Mouse (Mus musculus): ENCODE measurements around the gene Rmnd5a.
"Not testable (repeated sequence)": the region's sequence is repeated elsewhere in the genome, so short reads cannot be mapped to it uniquely, and the experiment has no call there.

Rmnd5a gene

DNA sequence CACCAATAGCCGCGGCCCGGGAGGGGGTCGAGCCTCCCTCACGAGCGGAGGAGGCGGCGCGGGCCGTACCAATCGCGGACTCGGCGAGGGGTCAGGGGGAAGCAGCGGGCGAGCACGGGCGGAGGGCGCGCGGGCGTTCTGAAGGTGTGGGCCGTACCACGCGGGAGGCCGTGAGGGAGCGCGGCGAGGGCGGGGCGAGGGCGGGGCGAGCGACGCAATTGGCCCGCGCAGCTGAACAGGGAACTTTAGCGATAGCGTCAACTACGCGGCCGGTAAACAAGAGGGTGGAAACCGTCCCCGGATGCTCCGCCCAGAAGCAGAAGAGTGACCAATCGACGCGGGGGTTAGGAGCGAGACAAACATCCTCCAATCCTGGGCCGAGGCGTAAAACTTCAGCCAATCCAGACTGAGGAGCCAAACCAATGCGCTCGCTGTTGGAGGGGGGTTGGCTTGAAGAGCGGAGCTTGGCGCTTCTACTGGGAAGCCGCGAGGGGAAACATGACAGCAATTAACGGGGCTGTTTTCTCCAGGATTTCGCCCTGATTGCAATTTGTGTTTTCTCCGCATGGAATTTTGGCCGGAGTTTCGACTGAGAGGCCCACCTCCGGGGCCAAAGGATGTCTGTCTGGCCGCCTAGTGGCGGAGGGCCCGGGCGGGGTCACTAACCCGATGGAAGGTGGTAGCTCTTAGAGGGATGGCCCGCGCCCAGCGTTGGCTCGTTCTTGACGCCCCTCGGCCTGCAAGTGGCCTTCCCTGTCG, at the start of gene Rmnd5a:
Gene Rmnd5a, minus strand, starts transcription at position 146 of the 759 bp plus-strand sequence.
- DNase-seq (ENCODE audit: low read depth, low spot score) = peak; percentile 94

DNA sequence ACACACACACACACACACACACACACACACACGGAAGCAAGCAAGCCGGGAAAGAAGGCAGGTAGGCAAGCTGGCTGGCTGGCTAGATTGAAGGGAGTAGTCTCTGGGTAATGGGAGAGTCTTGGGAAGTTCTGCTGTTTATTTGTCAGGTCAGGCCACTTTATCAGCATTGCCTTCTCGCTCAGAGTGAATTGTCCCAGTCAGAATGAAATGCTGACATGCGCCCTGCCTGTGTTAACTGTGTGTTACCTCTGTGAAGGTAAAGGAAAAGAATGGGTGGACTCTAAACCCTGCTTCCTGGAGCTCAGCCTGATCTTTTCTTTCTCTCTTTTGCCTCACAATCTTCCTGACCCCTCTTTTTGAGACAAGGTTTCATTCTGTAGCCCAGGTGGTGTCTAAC, 47.5 kb upstream of the Rmnd5a start:
- no peak for DNase-seq (ENCODE audit: low read depth, low spot score)

DNA sequence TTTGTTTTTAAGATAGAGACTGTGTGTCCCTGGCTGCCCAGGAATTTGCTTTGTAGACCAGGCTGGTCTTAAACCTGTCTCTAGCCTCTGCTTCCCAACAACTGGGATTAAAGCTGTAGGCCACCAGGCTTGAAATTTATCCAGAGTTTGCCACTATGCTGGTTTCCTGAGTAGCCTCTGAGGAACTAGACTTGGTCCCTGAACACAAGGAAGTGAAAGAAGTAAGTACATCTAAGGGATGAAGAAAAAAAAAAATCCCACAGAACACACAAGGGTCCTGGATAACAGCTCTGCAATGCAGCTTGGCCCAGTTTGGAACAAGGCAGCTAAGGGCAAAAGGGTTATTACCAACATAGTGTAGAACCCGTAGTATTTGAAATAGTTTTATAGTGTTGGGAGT, 46.4 kb upstream of the Rmnd5a start:
- no peak for DNase-seq (ENCODE audit: low read depth, low spot score)

DNA sequence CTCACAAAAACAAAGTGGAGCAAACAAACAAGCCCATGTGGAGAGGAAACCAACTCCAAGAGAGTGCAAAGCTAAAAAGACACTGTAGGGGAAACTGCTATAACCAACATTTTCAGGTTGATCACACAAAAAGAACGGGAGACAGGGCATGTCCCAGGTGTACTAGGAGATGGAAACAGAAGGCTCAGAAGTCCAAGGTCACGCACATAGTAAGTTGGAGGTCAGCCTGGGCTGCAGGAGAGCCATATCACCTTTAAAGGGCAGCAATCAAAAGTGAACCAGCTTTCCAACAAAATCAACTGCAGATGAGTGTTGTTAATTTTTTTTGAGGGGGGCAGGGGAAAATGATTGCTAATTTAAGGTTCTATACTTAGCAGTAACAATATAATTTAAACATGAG, 45.8 kb upstream of the Rmnd5a start:
- DNase-seq (ENCODE audit: low read depth, low spot score) = no peak

DNA sequence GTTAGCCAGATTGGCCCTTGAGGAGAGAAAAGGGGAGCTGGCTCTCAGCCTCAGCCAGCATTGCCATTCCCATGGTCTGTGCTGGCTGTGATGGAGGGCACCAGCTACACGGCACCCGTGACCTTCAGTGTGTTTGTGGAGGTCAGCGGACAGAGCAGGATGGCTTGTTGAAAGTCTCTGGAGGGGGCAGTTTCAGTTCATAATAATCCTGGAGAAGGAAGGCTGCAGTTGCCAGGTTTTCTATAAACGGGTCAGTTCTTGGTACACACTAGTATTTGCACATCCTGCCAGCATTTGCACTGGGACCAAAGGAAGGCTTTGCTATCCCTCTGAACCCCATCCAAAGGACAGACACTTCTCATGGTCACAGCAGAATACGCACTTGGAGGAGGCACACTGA, 44.8 kb upstream of the Rmnd5a start:
- no peak for DNase-seq (ENCODE audit: low read depth, low spot score)

DNA sequence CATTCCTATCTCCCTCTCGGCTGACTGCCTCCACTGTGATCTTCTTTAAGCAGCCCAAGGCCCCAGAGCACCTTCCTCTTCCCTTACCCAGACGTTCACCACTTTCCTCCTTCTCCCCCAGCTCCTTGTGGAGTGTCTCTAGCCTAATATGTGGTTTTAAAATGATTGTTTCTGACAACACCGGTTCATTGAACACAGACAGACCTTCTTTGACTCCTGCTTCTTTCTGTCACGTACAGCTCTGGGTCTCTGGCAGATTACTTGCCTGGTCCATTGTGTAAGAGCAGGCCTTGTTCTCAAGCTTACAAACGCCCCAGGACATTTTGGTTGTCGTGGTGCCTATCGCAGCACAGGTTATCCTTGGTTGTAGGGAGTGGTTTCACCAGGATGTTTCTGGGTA, 40.7 kb upstream of the Rmnd5a start:
- no peak for DNase-seq (ENCODE audit: low read depth, low spot score)

DNA sequence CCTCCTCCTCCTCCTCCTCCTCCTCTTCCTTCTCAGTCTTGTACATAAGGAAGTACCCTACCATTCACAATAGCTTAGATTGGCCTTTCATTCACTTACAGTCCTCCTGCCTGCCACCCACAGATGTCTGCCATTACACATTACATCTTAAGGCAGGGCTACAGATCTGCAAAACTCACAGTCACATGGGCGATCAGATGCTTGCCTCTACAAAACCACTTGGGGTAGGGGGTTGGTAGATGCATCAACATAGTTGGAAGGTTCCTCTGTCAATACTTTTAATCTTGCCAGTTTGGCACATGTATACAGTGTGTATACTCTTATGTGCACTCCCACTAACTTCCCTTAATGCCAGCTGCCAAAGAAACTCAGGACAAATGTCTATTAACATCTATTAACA, 39.7 kb upstream of the Rmnd5a start:
- no peak for DNase-seq (ENCODE audit: low read depth, low spot score)

DNA sequence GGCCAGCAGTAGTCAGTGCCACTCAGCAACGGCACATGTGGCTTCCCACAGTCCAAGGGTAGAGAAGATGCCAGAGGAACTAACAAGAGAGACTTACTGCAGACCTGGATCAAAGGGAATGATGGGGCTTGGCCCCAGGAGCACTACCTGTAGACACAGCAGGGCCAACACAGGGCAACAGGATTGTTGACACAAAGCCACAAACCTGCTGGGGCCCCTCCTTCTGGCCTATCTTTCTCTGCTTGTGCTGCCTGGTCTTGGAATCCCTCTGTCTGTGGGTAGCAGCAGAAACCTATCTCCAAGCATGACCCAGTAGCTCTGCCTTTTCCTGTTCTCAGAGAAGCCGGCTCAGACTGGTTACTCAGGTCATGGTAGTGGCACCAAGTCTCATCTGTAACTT, 39.2 kb upstream of the Rmnd5a start:
- not testable (repeated sequence) for DNase-seq (ENCODE audit: low read depth, low spot score)

DNA sequence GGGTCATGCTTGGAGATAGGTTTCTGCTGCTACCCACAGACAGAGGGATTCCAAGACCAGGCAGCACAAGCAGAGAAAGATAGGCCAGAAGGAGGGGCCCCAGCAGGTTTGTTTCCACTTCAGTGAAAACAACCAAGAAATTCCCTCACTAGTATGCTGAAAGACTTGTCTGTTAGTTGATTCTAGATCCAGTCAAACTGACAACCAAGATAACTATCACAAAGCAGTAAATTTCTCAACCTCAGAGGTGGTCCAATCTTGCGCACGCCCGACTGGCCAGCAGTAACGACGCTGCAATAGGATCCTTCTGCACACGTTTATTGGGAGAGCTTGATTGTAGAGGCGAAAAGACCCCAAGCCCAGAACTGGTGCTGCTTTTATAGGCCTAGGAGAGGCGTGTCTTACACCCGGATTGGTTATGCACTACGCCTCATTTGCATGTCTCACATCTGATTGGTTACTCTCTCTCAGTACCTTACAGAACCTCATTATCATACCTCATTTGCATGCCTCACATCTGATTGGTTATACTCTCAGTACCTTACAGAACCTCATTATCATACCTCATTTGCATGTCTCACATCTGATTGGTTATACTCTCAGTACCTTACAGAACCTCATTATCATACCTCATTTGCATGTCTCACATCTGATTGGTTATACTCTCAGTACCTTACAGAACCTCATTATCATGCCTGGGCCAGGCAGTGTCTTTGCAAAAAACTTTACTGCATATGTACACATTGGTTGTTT, 38.6 kb upstream of the Rmnd5a start:
- not testable (repeated sequence) for DNase-seq (ENCODE audit: low read depth, low spot score)

DNA sequence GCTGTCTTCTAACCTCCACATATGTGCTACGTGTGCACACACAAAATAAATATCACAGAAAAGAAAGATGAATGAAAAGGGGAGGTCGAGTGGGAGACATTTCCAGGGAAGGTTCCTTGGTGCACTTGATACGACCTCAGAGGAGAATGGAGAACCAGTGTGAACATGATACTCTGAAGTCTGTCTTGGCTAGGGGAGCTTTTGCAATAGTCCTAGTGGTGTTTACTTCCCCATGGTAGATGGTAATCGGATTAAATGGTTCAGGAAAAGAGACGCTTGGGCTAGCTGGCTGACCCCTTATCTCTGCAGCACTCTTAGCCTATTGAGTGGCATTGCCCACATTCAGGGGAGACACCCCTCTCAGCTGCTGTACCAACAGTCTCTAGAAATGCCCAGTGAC, 36.3 kb upstream of the Rmnd5a start:
- no peak for DNase-seq (ENCODE audit: low read depth, low spot score)

DNA sequence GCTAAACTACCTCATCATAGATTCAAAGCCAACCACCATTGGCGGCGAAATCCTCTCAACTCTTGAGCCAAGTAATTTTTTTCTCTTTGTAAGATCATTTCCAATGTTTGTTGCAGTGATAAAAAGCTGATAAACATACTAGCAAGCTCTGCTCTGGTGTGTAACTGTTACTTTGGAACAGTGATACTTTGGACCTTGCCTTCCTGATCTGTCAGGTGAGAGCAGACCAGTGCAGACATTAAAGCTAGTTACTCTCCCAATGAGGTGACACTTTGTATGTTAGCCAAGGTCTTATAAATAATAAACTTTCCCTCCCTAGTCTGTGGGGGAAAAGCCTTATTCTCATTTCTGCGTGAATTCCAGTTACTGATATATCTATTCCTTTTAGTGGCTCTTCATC, 35.2 kb upstream of the Rmnd5a start:
- no peak for DNase-seq (ENCODE audit: low read depth, low spot score)

DNA sequence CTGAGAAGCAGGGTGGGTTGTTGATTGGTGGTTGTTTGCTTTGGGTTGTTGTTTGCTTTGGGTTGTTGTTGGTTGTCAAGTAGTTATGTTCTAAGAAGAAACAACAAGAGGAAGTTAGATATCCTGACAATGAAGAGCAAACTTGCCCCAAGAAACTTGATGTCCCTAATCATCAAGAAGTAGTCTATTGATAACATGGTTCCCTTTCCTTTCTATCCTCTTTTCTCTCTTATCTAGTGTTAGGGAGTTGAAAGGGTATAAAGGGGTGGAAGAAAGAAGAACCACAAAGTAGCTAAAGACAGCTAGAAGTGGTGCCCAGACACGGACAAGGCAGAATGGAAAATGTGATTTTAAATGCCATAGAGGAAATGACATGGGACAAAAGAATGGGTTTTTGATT, 32.3 kb upstream of the Rmnd5a start:
- DNase-seq (ENCODE audit: low read depth, low spot score) = no peak

DNA sequence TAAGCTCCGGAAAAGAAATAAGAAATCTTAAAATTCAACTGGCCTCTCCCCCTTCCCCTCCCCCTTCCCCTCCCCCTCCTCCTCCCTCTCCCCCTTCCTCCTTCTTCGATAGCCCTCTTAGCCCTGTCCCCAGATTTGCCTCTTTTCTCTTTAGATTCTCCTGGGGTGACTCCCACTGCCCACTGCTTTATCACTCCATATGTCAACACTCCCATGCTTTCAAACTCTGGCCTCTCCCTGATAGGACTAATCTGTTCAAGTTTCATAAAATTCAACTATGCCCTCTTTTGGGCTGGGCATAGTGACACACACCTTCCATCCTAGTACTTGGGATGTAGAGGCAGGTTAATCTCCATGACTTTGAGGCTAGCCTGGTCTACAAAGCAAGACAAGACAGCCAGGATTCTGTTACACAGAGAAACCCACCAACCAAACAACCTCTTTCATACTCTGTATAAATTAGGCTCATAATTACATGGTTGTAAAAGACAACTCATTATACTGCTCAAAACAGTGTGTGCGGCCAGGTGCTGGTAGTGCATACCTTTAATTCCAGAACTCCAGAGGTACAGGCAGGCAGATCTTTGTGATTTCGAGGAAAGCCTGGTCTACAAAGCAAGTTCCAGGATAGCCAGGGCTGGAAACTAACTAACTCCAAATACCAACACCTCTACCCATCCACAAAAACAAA, 31.5 kb upstream of the Rmnd5a start:
- DNase-seq (ENCODE audit: low read depth, low spot score) = no peak

DNA sequence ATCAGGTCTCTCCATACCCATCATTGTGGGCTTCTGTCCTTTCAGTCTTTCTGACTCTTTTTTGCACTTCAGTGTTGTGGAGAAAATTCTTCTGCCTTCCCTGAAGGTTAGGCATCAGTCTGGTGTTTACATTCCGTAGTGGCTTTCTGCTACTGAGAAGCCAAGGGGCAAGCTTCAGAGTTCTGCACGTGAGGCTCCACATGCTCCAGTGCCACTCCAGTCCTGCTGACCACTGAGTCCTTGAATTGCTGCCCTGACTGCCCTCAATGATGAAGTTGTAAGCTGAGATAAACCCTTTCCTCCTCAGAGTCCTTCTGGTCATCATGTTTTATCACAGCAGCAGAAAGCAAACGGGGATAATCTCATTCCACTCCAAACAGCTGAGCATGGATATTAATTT, 28.9 kb upstream of the Rmnd5a start:
- no peak for DNase-seq (ENCODE audit: low read depth, low spot score)

DNA sequence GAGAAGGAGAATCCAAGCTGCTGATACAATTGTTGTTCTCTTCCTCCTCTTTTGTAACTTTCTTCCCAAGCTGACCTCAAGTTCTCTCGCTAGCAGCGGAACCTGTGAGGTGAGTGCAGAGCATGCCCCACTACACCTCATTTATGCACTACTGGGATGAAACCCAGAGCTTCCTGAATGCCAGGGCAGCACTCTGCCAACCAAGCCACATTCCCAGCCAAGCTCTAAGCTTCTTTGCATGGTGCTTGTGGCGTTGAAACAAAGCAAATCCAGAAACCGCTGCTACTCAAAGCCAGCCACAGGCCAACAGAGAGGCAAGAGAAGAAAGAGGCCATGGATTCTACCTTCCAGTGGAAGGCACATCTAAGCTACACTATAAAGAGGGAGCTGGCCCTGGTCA, 27.3 kb upstream of the Rmnd5a start:
- DNase-seq (ENCODE audit: low read depth, low spot score) = no peak

DNA sequence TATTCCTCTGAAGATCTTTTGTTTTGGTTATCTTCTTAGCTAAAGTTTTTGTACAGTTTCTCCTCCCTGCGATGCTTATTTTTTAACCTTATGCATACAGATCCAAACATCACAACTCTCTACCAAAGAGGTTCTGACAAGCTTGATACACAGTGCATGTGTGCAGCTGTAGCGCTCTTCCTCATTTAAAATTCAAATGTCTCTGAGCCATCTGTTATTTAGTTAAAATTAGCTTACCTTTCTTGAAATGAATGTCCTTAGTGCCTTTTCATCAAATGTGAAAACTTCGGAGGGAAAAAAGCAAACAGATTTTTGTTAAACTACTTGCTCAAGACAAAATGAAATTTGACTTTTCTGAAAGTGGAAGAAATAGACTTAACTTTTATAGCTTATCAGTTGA, 24.7 kb upstream of the Rmnd5a start:
- DNase-seq (ENCODE audit: low read depth, low spot score) = peak; percentile 49

DNA sequence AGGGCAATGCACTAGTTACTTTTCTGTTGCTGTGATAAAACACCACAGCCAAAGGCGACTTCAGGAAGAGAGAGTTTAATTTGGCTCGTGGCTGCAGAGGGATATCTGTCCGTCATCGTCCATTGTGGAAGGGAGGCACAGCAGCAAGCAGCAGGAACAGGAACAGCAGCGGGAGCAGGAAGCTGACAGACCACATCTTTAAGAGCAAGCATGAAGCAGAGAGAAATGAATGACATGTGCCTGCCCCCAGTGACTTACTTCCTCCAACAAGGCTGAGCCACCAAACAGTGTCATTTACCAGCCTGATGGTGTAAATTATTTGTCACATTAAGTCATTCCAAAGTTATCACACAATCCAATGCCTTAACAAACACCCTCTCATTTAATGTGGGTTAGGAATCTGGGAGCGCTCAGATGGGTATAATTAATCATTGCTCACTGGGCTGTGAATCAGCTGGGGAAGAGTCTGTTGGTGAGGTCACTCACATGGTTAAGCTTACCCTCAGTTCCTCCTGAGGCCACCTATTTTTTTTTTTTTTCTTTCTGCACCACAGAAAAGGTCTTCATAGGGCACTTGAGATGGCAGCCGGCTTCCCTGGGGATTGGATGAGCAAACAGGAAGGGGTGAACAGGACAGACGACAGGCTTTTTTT, 17.6 kb upstream of the Rmnd5a start:
- DNase-seq (ENCODE audit: low read depth, low spot score) = no peak

DNA sequence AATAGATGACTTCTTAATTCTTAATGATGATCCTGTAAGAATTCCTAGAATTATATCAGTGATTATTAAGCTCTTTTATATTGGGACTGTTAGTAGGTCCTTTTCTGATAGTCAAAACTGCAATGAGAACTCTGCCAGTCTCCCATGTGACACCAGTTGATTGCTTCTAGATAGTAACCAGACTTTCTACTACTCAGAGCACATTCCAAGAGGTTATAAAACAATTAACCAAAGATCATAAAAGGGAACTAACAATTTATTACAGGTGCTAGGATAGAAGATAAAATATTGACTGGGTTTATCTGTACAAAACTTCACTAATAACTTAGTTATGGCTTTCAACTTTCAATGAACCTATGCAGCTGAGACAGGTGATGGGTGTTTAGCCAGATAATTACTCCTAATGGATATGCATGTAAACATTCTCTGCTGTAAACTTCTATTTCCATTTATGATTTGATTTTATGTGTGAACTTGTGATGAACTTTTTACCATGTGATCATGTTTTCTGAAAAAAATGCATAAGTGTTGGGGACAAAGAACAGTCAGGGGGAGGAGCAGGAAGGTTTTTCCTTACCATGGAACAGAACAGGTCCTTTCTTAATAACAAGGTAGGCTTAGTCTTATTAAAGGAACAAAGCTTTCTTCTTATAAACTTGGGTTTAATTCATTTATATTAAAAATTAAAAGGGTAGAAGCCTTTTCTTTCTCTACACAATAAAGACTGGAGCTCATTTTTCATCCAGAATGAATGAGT, 13.7 kb upstream of the Rmnd5a start:
- not testable (repeated sequence) for DNase-seq (ENCODE audit: low read depth, low spot score)

DNA sequence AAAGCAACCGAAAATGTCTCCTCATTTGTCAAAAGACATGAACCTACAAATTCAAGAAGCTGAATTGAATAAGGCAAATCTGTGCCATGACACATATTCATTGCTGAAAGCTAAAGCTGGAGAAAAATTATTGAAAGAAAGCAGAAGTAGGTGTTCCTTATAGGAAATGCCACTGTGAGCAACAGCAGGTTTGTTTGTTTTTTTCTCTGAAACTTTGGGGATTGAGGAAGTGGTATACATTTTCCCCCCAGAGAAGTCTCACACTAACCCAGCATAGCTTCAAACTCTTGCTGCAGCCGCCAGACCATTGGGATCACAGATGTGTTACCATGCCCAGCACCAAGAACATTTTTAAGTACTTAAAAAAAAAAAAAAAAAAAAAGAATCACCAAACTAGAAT, 12.4 kb upstream of the Rmnd5a start:
- DNase-seq (ENCODE audit: low read depth, low spot score) = peak; percentile 27

DNA sequence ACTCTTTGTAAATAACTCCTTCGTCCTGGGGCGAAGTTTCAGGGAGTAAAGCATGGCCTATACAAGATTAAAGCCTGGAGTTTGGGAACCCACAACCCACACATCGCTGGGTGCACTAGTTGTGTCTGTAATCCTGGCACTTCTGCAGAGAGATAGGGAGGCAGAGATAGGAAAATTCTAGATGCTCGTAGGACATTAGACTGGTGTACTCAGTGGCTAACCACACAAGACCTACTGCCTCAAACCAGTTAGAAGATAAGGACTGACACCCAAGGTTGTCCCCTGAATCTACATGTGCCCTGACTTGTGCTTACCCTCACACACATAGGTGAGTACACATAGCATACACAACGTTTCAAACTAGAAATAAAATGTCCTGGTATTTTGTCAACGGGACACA, 5.1 kb upstream of the Rmnd5a start:
- no peak for DNase-seq (ENCODE audit: low read depth, low spot score)

DNA sequence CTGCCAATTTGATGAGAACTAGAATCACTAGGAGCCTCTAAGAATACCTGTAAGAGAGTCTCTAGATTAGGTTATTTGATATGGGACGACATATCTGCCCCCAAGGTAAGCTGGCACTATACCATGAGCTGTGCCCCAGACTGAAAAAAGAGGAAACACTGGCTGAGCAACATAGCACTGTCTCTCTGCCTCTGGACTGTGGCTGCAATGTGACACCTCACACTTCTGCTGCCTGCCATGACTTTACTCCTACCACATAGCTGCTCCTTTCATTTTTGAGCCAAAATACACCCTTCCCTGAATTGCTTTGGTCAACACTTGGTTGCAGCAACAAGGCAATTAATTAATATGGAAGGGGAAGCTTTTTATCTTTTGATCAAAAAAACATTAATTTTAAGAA, 4.3 kb upstream of the Rmnd5a start:
- DNase-seq (ENCODE audit: low read depth, low spot score) = no peak
